Mouse (Mus musculus): ENCODE measurements around the gene Cyb561.

GRCm38 (mm10) chr11:105901501-105901900 is 51.6 kb downstream of the Cyb561 start:
- TF ChIP-seq CTCF (IDR thresholded peaks at IDR 0.05; ENCODE audit: insufficient read depth, low read depth, low read length): no peak
- TF ChIP-seq POLR2A (IDR thresholded peaks at IDR 0.05; ENCODE audit: insufficient read depth, low read depth, low read length): no peak

Measured in olfactory bulb, adult 2 months (tissue).